Mouse (Mus musculus): ENCODE results near the gene Shc4. TPM values are rescaled to one million over a fixed set of nuclear protein-coding genes. Genes with fewer than 3 reads are reported as not detected.

The Shc4 gene
- polyA plus RNA-seq, 1 experiment from 2014 or later, result 1.2 TPM

GRCm38 (mm10) chr2:125701606-125702005 lies 22.3 kb downstream of the Shc4 start:
- Histone ChIP-seq H3K4me3 (ENCODE audit: low read depth, low read length) (no peak overlapping the region), H3K27me3 (ENCODE audit: control insufficient read depth, insufficient read depth, low read length) (no peaks in the 10 kb centered on the region), H3K27ac (ENCODE audit: low read depth, low read length) (no peak overlapping the region), H3K36me3 (ENCODE audit: control insufficient read depth, insufficient read depth, low read length) (no peaks in the 10 kb centered on the region), H3K4me2 (no peak overlapping the region), H3K4me1 (ENCODE audit: control insufficient read depth, insufficient read depth, low read length) (no peaks in the 10 kb centered on the region), H3K9ac (ENCODE audit: low read depth, low read length) (no peak overlapping the region), H3K9me3 (replicated peaks; ENCODE audit: control insufficient read depth, low read length) (no peaks in the 10 kb centered on the region)
- ATAC-seq (replicated peaks; ENCODE audit: insufficient number of reproducible peaks, low FRiP score, low TSS enrichment), result no peak
- 81% methylated on average over 2 of the region's 2 CpGs for WGBS (ENCODE audit: insufficient replicate concordance)

GRCm38 (mm10) chr2:125696219-125696618 lies 27.7 kb downstream of the Shc4 start:
- Histone ChIP-seq H3K4me2 (no peak overlapping the region), H3K4me1 (ENCODE audit: control insufficient read depth, insufficient read depth, low read length) (no peaks in the 10 kb centered on the region), H3K27me3 (ENCODE audit: control insufficient read depth, insufficient read depth, low read length) (no peaks in the 10 kb centered on the region), H3K9me3 (replicated peaks; ENCODE audit: control insufficient read depth, low read length) (no peaks in the 10 kb centered on the region), H3K4me3 (ENCODE audit: low read depth, low read length) (no peak overlapping the region), H3K9ac (ENCODE audit: low read depth, low read length) (no peak overlapping the region), H3K27ac (ENCODE audit: low read depth, low read length) (no peak overlapping the region), H3K36me3 (ENCODE audit: control insufficient read depth, insufficient read depth, low read length) (no peaks in the 10 kb centered on the region)
- 64% methylated on average over 2 of the region's 2 CpGs for WGBS (ENCODE audit: insufficient replicate concordance)
- no peak for ATAC-seq (replicated peaks; ENCODE audit: insufficient number of reproducible peaks, low FRiP score, low TSS enrichment)

GRCm38 (mm10) chr2:125694798-125695197 lies 29.1 kb downstream of the Shc4 start:
- H3K27me3 ChIP-seq (ENCODE audit: control insufficient read depth, insufficient read depth, low read length), result no peaks in the 10 kb centered on the region
- no peaks in the 10 kb centered on the region for H3K9me3 ChIP-seq (replicated peaks; ENCODE audit: control insufficient read depth, low read length)
- ATAC-seq (replicated peaks; ENCODE audit: insufficient number of reproducible peaks, low FRiP score, low TSS enrichment), result no peak
- no peak overlapping the region for H3K4me2 ChIP-seq
- no peaks in the 10 kb centered on the region for H3K36me3 ChIP-seq (ENCODE audit: control insufficient read depth, insufficient read depth, low read length)
- H3K4me3 ChIP-seq (ENCODE audit: low read depth, low read length), result no peak overlapping the region
- H3K9ac ChIP-seq (ENCODE audit: low read depth, low read length), result no peak overlapping the region
- no peak overlapping the region for H3K27ac ChIP-seq (ENCODE audit: low read depth, low read length)
- H3K4me1 ChIP-seq (ENCODE audit: control insufficient read depth, insufficient read depth, low read length), result no peaks in the 10 kb centered on the region
- WGBS (ENCODE audit: insufficient replicate concordance), result 63% methylated on average over 2 of the region's 2 CpGs

- H3K4me1 ChIP-seq (ENCODE audit: control insufficient read depth, insufficient read depth, low read length), result no peaks in the 10 kb centered on the region
- H3K27me3 ChIP-seq (ENCODE audit: control insufficient read depth, insufficient read depth, low read length), result no peaks in the 10 kb centered on the region
- WGBS (ENCODE audit: insufficient replicate concordance), result 62% methylated on average over 2 of the region's 2 CpGs
- H3K36me3 ChIP-seq (ENCODE audit: control insufficient read depth, insufficient read depth, low read length), result no peaks in the 10 kb centered on the region
- no peak overlapping the region for H3K4me3 ChIP-seq (ENCODE audit: low read depth, low read length)
- H3K9ac ChIP-seq (ENCODE audit: low read depth, low read length), result no peak overlapping the region
- no peak for ATAC-seq (replicated peaks; ENCODE audit: insufficient number of reproducible peaks, low FRiP score, low TSS enrichment)
- no peaks in the 10 kb centered on the region for H3K9me3 ChIP-seq (replicated peaks; ENCODE audit: control insufficient read depth, low read length)
- no peak overlapping the region for H3K4me2 ChIP-seq
- no peak overlapping the region for H3K27ac ChIP-seq (ENCODE audit: low read depth, low read length)
Measured at GRCm38 (mm10) chr2:125692010-125692409, 31.9 kb downstream of the Shc4 start.

GRCm38 (mm10) chr2:125685441-125686150 lies 38.4 kb downstream of the Shc4 start:
- no peak for ATAC-seq (replicated peaks; ENCODE audit: insufficient number of reproducible peaks, low FRiP score, low TSS enrichment)
- Histone ChIP-seq H3K4me3 (ENCODE audit: low read depth, low read length) (no peak overlapping the region), H3K4me1 (ENCODE audit: control insufficient read depth, insufficient read depth, low read length) (0 out of 2 replicates have a peak, but pooled peaks cover 4% of the 10 kb centered on the region), H3K27me3 (ENCODE audit: control insufficient read depth, insufficient read depth, low read length) (no peaks in the 10 kb centered on the region), H3K4me2 (peak overlapping the region; percentile 20; the same call in 1 of the 2 replicates), H3K36me3 (ENCODE audit: control insufficient read depth, insufficient read depth, low read length) (no peaks in the 10 kb centered on the region), H3K9me3 (replicated peaks; ENCODE audit: control insufficient read depth, low read length) (no peaks in the 10 kb centered on the region), H3K27ac (ENCODE audit: low read depth, low read length) (peak overlapping the region; percentile 57), H3K9ac (ENCODE audit: low read depth, low read length) (no peak overlapping the region)
- 46% methylated on average over 9 of the region's 9 CpGs for WGBS (ENCODE audit: insufficient replicate concordance)

- H3K9me3 ChIP-seq (replicated peaks; ENCODE audit: control insufficient read depth, low read length), result no peaks in the 10 kb centered on the region
- H3K27me3 ChIP-seq (ENCODE audit: control insufficient read depth, insufficient read depth, low read length), result no peaks in the 10 kb centered on the region
- H3K9ac ChIP-seq (ENCODE audit: low read depth, low read length), result no peak overlapping the region
- H3K36me3 ChIP-seq (ENCODE audit: control insufficient read depth, insufficient read depth, low read length), result no peaks in the 10 kb centered on the region
- peak overlapping the region; percentile 20; the same call in 1 of the 2 replicates for H3K4me2 ChIP-seq
- ATAC-seq (replicated peaks; ENCODE audit: insufficient number of reproducible peaks, low FRiP score, low TSS enrichment), result no peak
- 52% methylated on average over 10 of the region's 10 CpGs for WGBS (ENCODE audit: insufficient replicate concordance)
- H3K4me3 ChIP-seq (ENCODE audit: low read depth, low read length), result no peak overlapping the region
- H3K4me1 ChIP-seq (ENCODE audit: control insufficient read depth, insufficient read depth, low read length), result 0 out of 2 replicates have a peak, but pooled peaks cover 4% of the 10 kb centered on the region
- peak overlapping the region; percentile 57 for H3K27ac ChIP-seq (ENCODE audit: low read depth, low read length)
Measured at GRCm38 (mm10) chr2:125684559-125685440, 39.1 kb downstream of the Shc4 start.

GRCm38 (mm10) chr2:125683895-125684294 lies 40.1 kb downstream of the Shc4 start:
- no peak overlapping the region for H3K9ac ChIP-seq (ENCODE audit: low read depth, low read length)
- no peaks in the 10 kb centered on the region for H3K27me3 ChIP-seq (ENCODE audit: control insufficient read depth, insufficient read depth, low read length)
- WGBS (ENCODE audit: insufficient replicate concordance), result 78% methylated on average over 7 of the region's 7 CpGs
- H3K4me3 ChIP-seq (ENCODE audit: low read depth, low read length), result no peak overlapping the region
- H3K4me1 ChIP-seq (ENCODE audit: control insufficient read depth, insufficient read depth, low read length), result 0 out of 2 replicates have a peak, but pooled peaks cover 4% of the 10 kb centered on the region
- no peak overlapping the region for H3K27ac ChIP-seq (ENCODE audit: low read depth, low read length)
- no peak for ATAC-seq (replicated peaks; ENCODE audit: insufficient number of reproducible peaks, low FRiP score, low TSS enrichment)
- no peaks in the 10 kb centered on the region for H3K9me3 ChIP-seq (replicated peaks; ENCODE audit: control insufficient read depth, low read length)
- no peak overlapping the region for H3K4me2 ChIP-seq
- H3K36me3 ChIP-seq (ENCODE audit: control insufficient read depth, insufficient read depth, low read length), result no peaks in the 10 kb centered on the region

GRCm38 (mm10) chr2:125681811-125682210 lies 42.1 kb downstream of the Shc4 start:
- Histone ChIP-seq H3K36me3 (ENCODE audit: control insufficient read depth, insufficient read depth, low read length) (no peaks in the 10 kb centered on the region), H3K27ac (ENCODE audit: low read depth, low read length) (no peak overlapping the region), H3K9ac (ENCODE audit: low read depth, low read length) (no peak overlapping the region), H3K27me3 (ENCODE audit: control insufficient read depth, insufficient read depth, low read length) (no peaks in the 10 kb centered on the region), H3K4me2 (no peak overlapping the region), H3K4me1 (ENCODE audit: control insufficient read depth, insufficient read depth, low read length) (0 out of 2 replicates have a peak, but pooled peaks cover 4% of the 10 kb centered on the region), H3K4me3 (ENCODE audit: low read depth, low read length) (no peak overlapping the region), H3K9me3 (replicated peaks; ENCODE audit: control insufficient read depth, low read length) (no peaks in the 10 kb centered on the region)
- no peak for ATAC-seq (replicated peaks; ENCODE audit: insufficient number of reproducible peaks, low FRiP score, low TSS enrichment)
- WGBS (ENCODE audit: insufficient replicate concordance), result 71% methylated on average over 9 of the region's 9 CpGs

Measured in heart, embryonic 11.5 days (tissue).